Mouse (Mus musculus) left cerebral cortex, adult 2 months (tissue): Measurements from ENCODE around the gene Ppef1. TPM values are rescaled to one million over a fixed set of nuclear protein-coding genes. Genes with fewer than 3 reads are reported as not detected.

Source experiments
- DNase-seq, 2 experiments: peaks; one replicate each; pipeline ENCODE4 v3.0.0; 2021 to 2022; ENCODE audit warnings: low spot score in 2 of 2, mixed read lengths in 1 of 2; ENCODE audit errors: extremely low spot score in 1 of 2
- H3K27ac ChIP-seq: fragments of 200-600 bp; 2 replicates; pipeline ENCODE4 v1.8.1; 2022
- H3K4me3 ChIP-seq: fragments of 200-600 bp; 2 replicates; pipeline ENCODE4 v1.8.1; 2022
- CTCF ChIP-seq: fragments of 200-600 bp; IDR thresholded peaks from 2 replicates; pipeline ENCODE4 v1.8.1; 2022; ENCODE audit warnings: antibody characterized with exemption, mild to moderate bottlenecking, moderate library complexity
- intact Hi-C: fragments of 180-260 bp; cut with DNase I; formaldehyde crosslinking; loops from one replicate; pipeline ENCODE4 v1.15.1; 2025
- total RNA-seq, 2 experiments: library from RNA; stranded (reverse); gene quantifications; 2 replicates each; pipeline ENCODE4 v1.2.3; 2021

Ppef1 gene
- total RNA-seq, 2 experiments from 2014 or later, result 2.0 to 2.6 TPM

DNA sequence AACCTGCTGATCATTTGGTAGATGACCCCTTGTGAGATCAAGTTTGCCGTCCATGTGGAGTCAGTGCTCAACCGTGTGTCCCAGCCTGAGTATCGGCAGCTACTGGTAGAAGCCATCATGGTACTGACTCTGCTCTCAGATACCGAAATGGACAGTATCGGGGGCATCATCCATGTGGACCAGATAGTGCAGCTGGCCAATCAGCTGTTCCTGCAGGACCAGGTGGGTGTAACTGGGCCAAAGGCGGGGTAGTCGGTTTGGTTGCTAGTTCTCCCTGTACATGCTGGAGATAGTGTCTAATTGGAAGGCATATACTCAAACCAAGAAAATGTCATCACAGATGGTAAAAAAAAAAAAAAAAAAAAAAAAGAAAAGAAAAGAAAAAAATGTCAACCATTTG, 145.4 kb downstream of the Ppef1 start:
- intact Hi-C loops, result no loop called here
- Histone ChIP-seq H3K4me3 (no peak overlapping the region), H3K27ac (peak overlapping the region; percentile 24; the same call in 1 of the 2 replicates)
- no peak for TF ChIP-seq CTCF
- DNase-seq, result no peak

DNA sequence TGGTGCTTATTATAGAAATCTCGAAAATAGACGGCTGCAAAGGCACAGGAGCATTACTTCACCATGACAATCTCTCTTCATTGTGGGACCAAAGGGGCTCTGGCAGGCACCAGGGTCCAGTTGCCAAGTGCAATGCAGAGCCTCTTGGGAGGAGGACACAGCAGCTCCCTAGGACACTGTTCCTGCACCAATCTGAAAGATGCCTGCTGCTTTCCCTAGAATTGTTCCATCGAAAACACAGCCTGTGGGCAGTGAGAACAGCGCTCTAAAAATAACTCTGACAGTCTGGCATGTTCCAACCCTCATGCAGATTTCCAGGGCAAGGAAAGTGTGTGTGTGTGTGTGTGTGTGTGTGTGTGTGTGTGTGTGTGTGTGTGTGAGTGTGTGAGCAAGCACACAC, 147.0 kb downstream of the Ppef1 start:
- H3K27ac ChIP-seq, result peak overlapping the region; percentile 71
- TF ChIP-seq CTCF, result no peak
- no peak overlapping the region for H3K4me3 ChIP-seq
- intact Hi-C loops, result loop anchor here (5.0 to 10.0 kb wide), 3 partner anchors 179 to 406 kb away; partner anchors contain the start of genes Cdkl5, Gja6 and Rs1
- DNase-seq, result no peak

DNA sequence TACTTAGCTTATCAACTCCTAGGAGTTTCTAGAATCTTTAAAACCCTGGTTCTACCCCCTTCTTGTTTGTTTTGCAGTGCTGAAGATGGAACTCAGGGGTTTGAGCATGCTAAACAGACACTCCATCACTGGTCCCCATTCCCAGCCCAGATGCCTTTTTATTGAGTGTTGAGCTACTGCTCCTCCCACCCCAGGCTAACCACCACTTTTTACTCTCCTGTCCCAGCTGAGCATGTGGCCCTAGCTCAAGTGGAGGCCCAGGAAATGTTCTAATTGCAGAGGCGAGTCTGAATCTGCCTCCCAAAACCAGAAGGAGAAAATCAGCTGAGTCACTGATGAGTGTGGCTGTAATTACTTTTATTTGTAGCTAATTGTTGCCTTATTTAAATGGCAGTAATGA, 150.5 kb downstream of the Ppef1 start:
- Histone ChIP-seq H3K4me3 (no peak overlapping the region), H3K27ac (no peak overlapping the region)
- DNase-seq, result no peak
- no peak for TF ChIP-seq CTCF
- intact Hi-C loops, result loop anchor here (5.0 to 10.0 kb wide), 3 partner anchors 182 to 410 kb away; partner anchors contain the start of genes Cdkl5, Gja6 and Rs1

DNA sequence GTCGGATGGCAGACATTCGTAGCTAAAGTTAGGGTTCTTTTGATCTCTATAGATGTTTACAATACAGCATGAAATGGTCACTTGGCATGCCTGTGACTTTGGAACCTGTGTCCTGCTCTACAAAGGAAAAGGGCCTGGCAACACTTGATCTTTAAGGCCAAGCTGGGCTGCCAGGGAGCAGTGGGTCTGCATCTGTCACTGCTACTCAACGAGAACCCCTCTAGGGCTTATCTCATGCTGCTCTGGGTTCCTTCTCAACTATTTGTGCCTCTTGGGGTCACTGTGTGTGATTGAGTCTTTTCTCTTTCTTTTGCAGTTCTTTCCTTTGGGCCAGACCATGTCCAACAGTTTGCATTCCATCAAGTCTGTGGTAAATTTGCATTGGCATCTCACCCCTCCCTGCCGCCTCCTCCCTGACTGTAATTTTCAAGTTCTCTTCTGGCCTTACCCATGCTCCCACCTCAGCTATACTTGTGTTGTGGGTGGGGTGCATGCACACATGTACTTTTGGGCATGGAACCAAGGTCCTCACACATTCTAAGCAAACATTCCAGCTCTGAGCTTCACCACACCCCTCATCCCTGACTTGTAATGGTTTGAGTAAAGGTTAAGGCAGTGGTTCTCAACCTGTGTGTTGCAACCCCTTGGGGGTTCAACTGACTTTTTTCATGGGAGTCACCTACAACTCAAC, 151.3 kb downstream of the Ppef1 start:
- Histone ChIP-seq H3K27ac (no peak overlapping the region), H3K4me3 (no peak overlapping the region)
- TF ChIP-seq CTCF, result no peak
- no peak for DNase-seq
- intact Hi-C loops, result loop anchor here (10.0 kb wide), 2 partner anchors 321 to 411 kb away; partner anchors contain the start of genes Cdkl5 and Gja6

DNA sequence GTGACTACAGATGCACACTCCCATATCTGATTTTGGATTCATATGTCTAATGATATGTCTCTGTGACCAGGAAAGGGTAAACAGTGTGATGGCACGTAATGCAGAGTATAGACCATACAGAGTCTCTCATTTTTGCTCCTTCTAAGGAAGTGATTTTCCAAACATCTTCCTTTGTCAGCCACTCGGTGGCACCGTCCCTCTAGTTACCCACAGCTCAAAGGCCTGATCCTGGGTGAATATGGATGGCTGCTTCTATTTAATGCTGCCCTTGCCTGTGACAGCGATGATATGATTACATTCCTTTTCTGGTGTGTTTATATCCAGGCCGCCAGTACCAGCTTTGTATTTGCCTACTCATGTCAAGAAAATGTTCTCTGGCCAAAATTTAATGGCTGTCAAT, 152.0 kb downstream of the Ppef1 start:
- H3K27ac ChIP-seq, result no peak overlapping the region
- intact Hi-C loops, result loop anchor here (2.0 to 10.0 kb wide), 3 partner anchors 321 to 447 kb away; partner anchors contain the start of genes Cdkl5 and Gja6
- TF ChIP-seq CTCF, result peak; percentile 40
- no peak for DNase-seq
- H3K4me3 ChIP-seq, result no peak overlapping the region

Other genes starting within 250 kb of the Ppef1 start
- 10 to 100 TPM; 26.4 to 42.7 TPM for gene Phka2, start 233.6 kb downstream of the Ppef1 start, total RNA-seq
- under 1 TPM in 1 of 2 experiments, not detected in 1; 0.34 TPM for gene Rs1, start 32.2 kb upstream of the Ppef1 start, total RNA-seq
- gene Gja6, start 171.3 kb upstream of the Ppef1 start, total RNA-seq, result 1 to 10 TPM; 1.6 TPM